Mouse (Mus musculus) myocyte (in vitro differentiated cells): ENCODE measurements around the gene Tent4a. TPM values are rescaled to one million over a fixed set of nuclear protein-coding genes. Genes with fewer than 3 reads are reported as not detected.

Experiments used
- H3K27me3 ChIP-seq: one replicate; pipeline ENCODE4 v1.6.1; 2011; ENCODE audit not compliant: control insufficient read depth, insufficient read depth, insufficient read length
- H3K36me3 ChIP-seq: one replicate; pipeline ENCODE4 v1.6.1; 2011; ENCODE audit not compliant: control insufficient read depth, insufficient read depth
- H3K4me2 ChIP-seq: one replicate; pipeline ENCODE4 v1.6.1; 2011; ENCODE audit warnings: low read depth, control low read depth
- H3K4me3 ChIP-seq: one replicate; pipeline ENCODE4 v1.5.1; 2011; ENCODE audit warnings: mild to moderate bottlenecking, control low read depth, moderate library complexity
- H3K79me2 ChIP-seq: one replicate; pipeline ENCODE4 v1.6.1; 2011; ENCODE audit not compliant: control insufficient read depth, insufficient read depth
- H3ac ChIP-seq: one replicate; pipeline ENCODE4 v1.6.1; 2011; ENCODE audit not compliant: control insufficient read depth, insufficient read length
- CEBPB ChIP-seq: IDR thresholded peaks from 2 replicates; pipeline ENCODE4 v1.6.1; 2011; ENCODE audit warnings: mild to moderate bottlenecking, moderate library complexity; ENCODE audit not compliant: poor library complexity, insufficient read depth, severe bottlenecking
- E2F4 ChIP-seq: IDR thresholded peaks from one replicate; pipeline ENCODE4 v1.6.1; 2011; ENCODE audit warnings: mild to moderate bottlenecking, control low read depth, moderate library complexity; ENCODE audit not compliant: insufficient read depth
- MAX ChIP-seq: IDR thresholded peaks from one replicate; pipeline ENCODE4 v1.6.1; 2011; ENCODE audit warnings: low read depth, mild to moderate bottlenecking, control low read depth
- MYOD1 ChIP-seq, 3 experiments: IDR thresholded peaks; one replicate each; pipeline ENCODE4 v1.6.1; 2011; ENCODE audit warnings: control low read depth in 2 of 3, low read depth in 2 of 3, mild to moderate bottlenecking in 2 of 3, moderate library complexity in 1 of 3; ENCODE audit not compliant: insufficient read length in 2 of 3, control insufficient read depth in 1 of 3
- MYOG ChIP-seq, 3 experiments: IDR thresholded peaks; one replicate each; pipeline ENCODE4 v1.6.1; 2011; ENCODE audit warnings: control low read depth in 2 of 3, low read depth in 2 of 3, mild to moderate bottlenecking in 2 of 3; ENCODE audit not compliant: insufficient read length in 2 of 3, control insufficient read depth in 1 of 3, insufficient read depth in 1 of 3
- POLR2A ChIP-seq: IDR thresholded peaks from one replicate; pipeline ENCODE4 v1.6.1; 2011; ENCODE audit warnings: low read depth, mild to moderate bottlenecking, control low read depth, moderate library complexity; ENCODE audit not compliant: insufficient read length
- POLR2AphosphoS2 ChIP-seq: IDR thresholded peaks from one replicate; pipeline ENCODE4 v1.6.1; 2011; ENCODE audit warnings: low read depth, control low read depth; ENCODE audit not compliant: insufficient read length
- REST ChIP-seq: IDR thresholded peaks from one replicate; pipeline ENCODE4 v1.6.1; 2011; ENCODE audit warnings: mild to moderate bottlenecking, control low read depth, moderate library complexity; ENCODE audit not compliant: insufficient read depth, insufficient read length
- SRF ChIP-seq: IDR thresholded peaks from one replicate; pipeline ENCODE4 v1.6.1; 2011; ENCODE audit warnings: low read depth; ENCODE audit not compliant: control insufficient read depth, insufficient read length
- TCF12 ChIP-seq: IDR thresholded peaks from one replicate; pipeline ENCODE4 v1.6.1; 2011; ENCODE audit warnings: mild to moderate bottlenecking, control low read depth; ENCODE audit not compliant: poor library complexity, insufficient read depth, severe bottlenecking
- TCF3 ChIP-seq: IDR thresholded peaks from one replicate; pipeline ENCODE4 v1.6.1; 2011; ENCODE audit warnings: low read depth, control low read depth; ENCODE audit not compliant: insufficient read length
- USF1 ChIP-seq: IDR thresholded peaks from one replicate; pipeline ENCODE4 v1.6.1; 2011; ENCODE audit warnings: low read depth, mild to moderate bottlenecking, control low read depth, moderate library complexity
- polyA plus RNA-seq: library from polyadenylated mRNA; unstranded; fragments of >200 nt; fragmentation: generic; extraction: Trizol; gene quantifications from one replicate; pipeline ENCODE4 v1.2.1, GENCODE M21; 2012; ENCODE audit warnings: missing spikeins

Tent4a gene
- polyA plus RNA-seq, 1 experiment, result 12.1 TPM

GRCm38 (mm10) chr13:69555957-69556482 is 21.6 kb upstream of the Tent4a start:
- H3ac ChIP-seq, result no peak overlapping the region
- H3K4me3 ChIP-seq, result no peak overlapping the region
- H3K27me3 ChIP-seq, result no peaks in the 10 kb centered on the region
- no peak for TF ChIP-seq POLR2A
- TF ChIP-seq SRF, result no peak
- TF ChIP-seq MYOG (IDR thresholded peaks at IDR 0.05; ENCODE audit: control insufficient read depth in 1 of 3, insufficient read depth in 1 of 3, insufficient read length in 2 of 3, low read depth in 2 of 3), result no peak
- TF ChIP-seq MYOD1 (IDR thresholded peaks at IDR 0.05; ENCODE audit: control insufficient read depth in 1 of 3, insufficient read length in 2 of 3, low read depth in 2 of 3), result no peak
- no peak for TF ChIP-seq TCF12
- no peaks in the 10 kb centered on the region for H3K79me2 ChIP-seq
- no peaks in the 10 kb centered on the region for H3K36me3 ChIP-seq
- H3K4me2 ChIP-seq, result no peak overlapping the region

GRCm38 (mm10) chr13:69555045-69555444 is 20.6 kb upstream of the Tent4a start:
- Histone ChIP-seq H3K4me3 (no peak overlapping the region), H3ac (no peak overlapping the region), H3K36me3 (no peaks in the 10 kb centered on the region), H3K79me2 (no peaks in the 10 kb centered on the region), H3K27me3 (no peaks in the 10 kb centered on the region), H3K4me2 (no peak overlapping the region)
- TF ChIP-seq CEBPB (no peak), USF1 (no peak), POLR2A (no peak), MAX (no peak), MYOD1 (IDR thresholded peaks at IDR 0.05; ENCODE audit: control insufficient read depth in 1 of 3, insufficient read length in 2 of 3, low read depth in 2 of 3) (no peak), POLR2AphosphoS2 (no peak)

DNA sequence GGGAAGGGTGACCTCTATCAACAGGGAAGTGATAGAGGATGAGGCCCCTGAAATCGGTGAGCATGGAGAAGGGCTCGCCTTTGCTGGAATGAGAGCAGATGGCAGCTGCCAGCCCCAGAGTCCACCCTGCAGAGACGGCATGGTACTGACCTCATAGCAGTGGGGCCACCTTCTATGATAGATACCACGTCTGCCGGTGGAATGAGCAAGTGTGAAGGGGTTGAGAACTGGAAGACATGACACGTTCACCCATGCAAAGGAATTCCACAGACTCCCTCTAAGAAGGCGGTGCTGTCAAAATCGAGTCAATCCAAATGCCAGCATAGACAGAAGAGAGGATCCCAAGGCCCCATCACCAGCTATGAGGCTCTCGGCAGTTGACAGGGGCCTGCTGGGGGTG is 19.8 kb upstream of the Tent4a start:
- H3K36me3 ChIP-seq, result no peaks in the 10 kb centered on the region
- no peak overlapping the region for H3K4me3 ChIP-seq
- TF ChIP-seq MYOG (IDR thresholded peaks at IDR 0.05; ENCODE audit: control insufficient read depth in 1 of 3, insufficient read depth in 1 of 3, insufficient read length in 2 of 3, low read depth in 2 of 3), result no peak
- TF ChIP-seq MYOD1 (IDR thresholded peaks at IDR 0.05; ENCODE audit: control insufficient read depth in 1 of 3, insufficient read length in 2 of 3, low read depth in 2 of 3), result no peak
- no peak for TF ChIP-seq CEBPB
- no peak for TF ChIP-seq POLR2A
- TF ChIP-seq TCF12, result no peak
- no peak for TF ChIP-seq REST
- no peak for TF ChIP-seq SRF
- no peak for TF ChIP-seq MAX
- no peak for TF ChIP-seq USF1
- no peak for TF ChIP-seq POLR2AphosphoS2
- TF ChIP-seq TCF3, result no peak
- no peak for TF ChIP-seq E2F4
- no peak overlapping the region for H3K4me2 ChIP-seq
- no peaks in the 10 kb centered on the region for H3K79me2 ChIP-seq
- peaks cover 5% of the 10 kb centered on the region for H3K27me3 ChIP-seq
- no peak overlapping the region for H3ac ChIP-seq

GRCm38 (mm10) chr13:69553024-69553423 is 18.6 kb upstream of the Tent4a start:
- no peak overlapping the region for H3K4me3 ChIP-seq
- no peak overlapping the region for H3ac ChIP-seq
- no peaks in the 10 kb centered on the region for H3K36me3 ChIP-seq
- no peak overlapping the region for H3K4me2 ChIP-seq
- TF ChIP-seq MYOD1 (IDR thresholded peaks at IDR 0.05; ENCODE audit: control insufficient read depth in 1 of 3, insufficient read length in 2 of 3, low read depth in 2 of 3) (no peak), POLR2AphosphoS2 (no peak), USF1 (no peak), MYOG (IDR thresholded peaks at IDR 0.05; ENCODE audit: control insufficient read depth in 1 of 3, insufficient read depth in 1 of 3, insufficient read length in 2 of 3, low read depth in 2 of 3) (no peak), MAX (no peak), E2F4 (no peak), TCF3 (no peak), TCF12 (no peak), CEBPB (no peak), POLR2A (no peak), REST (no peak), SRF (no peak)
- peaks cover 9% of the 10 kb centered on the region for H3K27me3 ChIP-seq
- no peaks in the 10 kb centered on the region for H3K79me2 ChIP-seq

GRCm38 (mm10) chr13:69550831-69551230 is 16.4 kb upstream of the Tent4a start:
- TF ChIP-seq TCF3 (no peak), E2F4 (no peak), POLR2AphosphoS2 (no peak)
- no peak overlapping the region for H3ac ChIP-seq

DNA sequence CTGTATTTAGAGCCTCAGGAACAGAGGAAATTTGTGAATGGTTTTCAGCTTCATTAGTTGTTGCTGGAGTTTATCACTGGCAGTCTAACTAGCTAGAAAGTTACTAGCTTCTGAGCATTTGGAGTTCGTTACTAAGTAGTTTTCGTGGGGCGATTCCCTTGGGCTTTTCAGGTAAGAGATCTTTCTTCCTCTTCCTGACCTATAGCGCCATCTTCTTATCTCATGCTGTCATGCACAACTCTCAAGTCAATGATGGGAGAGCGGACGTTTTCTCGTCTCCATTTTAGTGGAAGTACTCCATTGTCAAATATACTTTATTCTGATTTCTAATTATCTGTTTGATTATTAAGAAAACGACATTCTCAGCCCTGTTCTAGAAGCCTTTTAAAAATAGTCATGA is 15.6 kb upstream of the Tent4a start:
- Histone ChIP-seq H3K79me2 (no peaks in the 10 kb centered on the region), H3K27me3 (peaks cover 13% of the 10 kb centered on the region), H3K36me3 (no peaks in the 10 kb centered on the region), H3K4me3 (no peak overlapping the region), H3ac (no peak overlapping the region), H3K4me2 (no peak overlapping the region)
- no peak for TF ChIP-seq USF1
- no peak for TF ChIP-seq MYOG (IDR thresholded peaks at IDR 0.05; ENCODE audit: control insufficient read depth in 1 of 3, insufficient read depth in 1 of 3, insufficient read length in 2 of 3, low read depth in 2 of 3)
- no peak for TF ChIP-seq MYOD1 (IDR thresholded peaks at IDR 0.05; ENCODE audit: control insufficient read depth in 1 of 3, insufficient read length in 2 of 3, low read depth in 2 of 3)
- TF ChIP-seq TCF3, result no peak
- no peak for TF ChIP-seq CEBPB
- TF ChIP-seq MAX, result no peak
- TF ChIP-seq POLR2A, result no peak
- no peak for TF ChIP-seq SRF
- no peak for TF ChIP-seq E2F4
- no peak for TF ChIP-seq TCF12
- no peak for TF ChIP-seq POLR2AphosphoS2
- TF ChIP-seq REST, result no peak

More at GRCm38 (mm10) chr13:69550831-69551230, 16.4 kb upstream of the Tent4a start:
- no peaks in the 10 kb centered on the region for H3K36me3 ChIP-seq
- no peak overlapping the region for H3K4me2 ChIP-seq
- H3K79me2 ChIP-seq, result no peaks in the 10 kb centered on the region
- H3K27me3 ChIP-seq, result peaks cover 13% of the 10 kb centered on the region
- H3K4me3 ChIP-seq, result no peak overlapping the region
